Mouse (Mus musculus) heart, postnatal 14 days (tissue): ENCODE measurements around the gene Mef2b. TPM values are rescaled to one million over a fixed set of nuclear protein-coding genes. Genes with fewer than 3 reads are reported as not detected.

Experiments used
- DNase-seq, 2 experiments: peaks; one replicate each; pipeline ENCODE4 v3.0.0; 2021 to 2022
- intact Hi-C: fragments of 180-260 bp; cut with DNase I; formaldehyde crosslinking; loops from one replicate; pipeline ENCODE4 v1.15.1; 2025
- total RNA-seq, 2 experiments: library from RNA; stranded (reverse); gene quantifications; 2 replicates each; pipeline ENCODE4 v1.2.3; 2021

Gene Mef2b
- total RNA-seq, 2 experiments from 2014 or later = 0.37 TPM; not detected in 1

GRCm38 (mm10) chr8:70130066-70130465 is 9.4 kb upstream of the Mef2b start:
- DNase-seq = no peak
- intact Hi-C loops = no loop called here

GRCm38 (mm10) chr8:70131166-70131883 is 8.2 kb upstream of the Mef2b start, which contains the start of gene Nr2c2ap:
TSS of gene Nr2c2ap (plus strand) at chr8:70131333.
- intact Hi-C loops = no loop called here
- peak; percentile 85 to 87 for DNase-seq

DNA sequence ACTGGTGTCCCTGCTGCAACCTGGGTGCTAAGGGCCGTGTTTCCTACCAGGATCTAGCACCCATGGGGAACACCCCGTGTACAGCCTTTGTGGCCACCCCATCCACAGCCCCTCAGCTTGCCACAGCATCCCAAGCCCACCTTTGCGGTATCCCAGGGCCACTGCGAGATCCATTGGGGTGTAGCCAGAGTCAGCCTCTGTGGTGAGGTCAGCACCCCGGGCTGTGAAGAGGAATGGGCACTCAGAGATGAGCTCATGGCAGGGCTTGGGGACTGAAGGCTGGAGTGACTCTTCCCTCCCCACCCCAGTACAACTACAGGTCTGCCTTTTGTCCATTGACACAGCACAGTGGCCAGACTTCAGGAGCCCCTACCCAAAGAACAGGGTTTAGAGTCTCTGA is 5.4 kb upstream of the Mef2b start:
- no peak for DNase-seq
- intact Hi-C loops = no loop called here

- intact Hi-C loops = no loop called here
- no peak for DNase-seq
Measured at GRCm38 (mm10) chr8:70134931-70135330, 4.6 kb upstream of the Mef2b start.

DNA sequence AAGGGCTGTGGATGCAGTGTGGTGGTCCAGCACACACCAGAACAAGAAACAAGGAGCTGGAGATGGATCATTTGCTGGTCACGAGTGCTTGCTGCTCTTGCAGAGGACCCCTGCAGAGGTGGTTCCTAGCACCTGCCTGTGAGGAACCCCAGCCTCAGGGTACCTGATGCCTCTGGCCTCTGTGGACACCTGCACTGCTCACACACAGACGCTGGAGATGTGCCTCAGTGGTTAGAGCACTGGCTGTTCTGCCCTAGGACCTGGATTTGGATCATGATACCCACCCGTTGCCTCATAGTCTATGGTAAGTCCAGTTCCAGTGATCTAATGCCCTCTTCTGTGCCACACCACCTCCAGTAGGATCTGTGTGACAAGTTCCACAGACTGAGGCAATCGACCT is 2.9 kb upstream of the Mef2b start:
- intact Hi-C loops = no loop called here
- no peak for DNase-seq

- intact Hi-C loops = loop anchor here (2.0 kb wide), 1 partner anchor 33 kb away; no protein-coding TSS in a partner anchor
- no peak for DNase-seq
Measured at GRCm38 (mm10) chr8:70137890-70138289, 1.6 kb upstream of the Mef2b start.

GRCm38 (mm10) chr8:70139981-70140380 is 470 bp downstream of the Mef2b start:
- no peak for DNase-seq
- intact Hi-C loops = loop anchor here (2.0 kb wide), 1 partner anchor 31 kb away; no protein-coding TSS in a partner anchor

- intact Hi-C loops = no loop called here
- no peak for DNase-seq
Measured at GRCm38 (mm10) chr8:70147678-70148607, 8.4 kb downstream of the Mef2b start.

GRCm38 (mm10) chr8:70150158-70150557 is 10.6 kb downstream of the Mef2b start:
- DNase-seq = no peak
- intact Hi-C loops = no loop called here

GRCm38 (mm10) chr8:70152537-70153257 is 13.2 kb downstream of the Mef2b start:
- DNase-seq = peak; percentile 68 to 75
- intact Hi-C loops = no loop called here

DNA sequence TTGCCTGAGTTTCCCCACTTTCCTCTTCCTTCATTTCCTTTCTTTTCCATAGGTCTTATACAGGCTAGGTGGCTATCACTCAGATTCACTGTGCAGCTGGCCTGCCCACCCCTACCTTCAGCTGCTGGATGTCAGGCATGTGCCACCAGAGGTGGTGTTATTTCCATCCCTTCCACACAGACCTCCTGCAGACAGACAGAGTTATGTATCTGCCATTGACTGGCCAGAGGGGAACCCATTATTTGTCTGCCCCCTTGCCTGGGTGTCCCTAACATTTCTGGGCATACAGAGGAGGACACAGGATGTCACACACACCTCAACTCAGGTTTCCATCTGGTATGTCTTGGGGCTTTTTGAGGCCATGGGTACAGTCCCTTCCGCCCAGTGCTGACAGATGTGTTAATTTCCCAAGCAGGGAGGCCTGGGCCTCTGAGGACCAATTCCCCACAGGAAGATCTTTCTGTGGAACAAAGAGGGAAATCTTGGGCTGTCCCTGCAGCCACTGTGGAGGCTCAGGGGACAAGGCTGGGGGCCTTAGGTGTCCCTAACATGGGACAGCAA is 17.8 kb downstream of the Mef2b start:
- intact Hi-C loops = no loop called here
- no peak for DNase-seq

DNA sequence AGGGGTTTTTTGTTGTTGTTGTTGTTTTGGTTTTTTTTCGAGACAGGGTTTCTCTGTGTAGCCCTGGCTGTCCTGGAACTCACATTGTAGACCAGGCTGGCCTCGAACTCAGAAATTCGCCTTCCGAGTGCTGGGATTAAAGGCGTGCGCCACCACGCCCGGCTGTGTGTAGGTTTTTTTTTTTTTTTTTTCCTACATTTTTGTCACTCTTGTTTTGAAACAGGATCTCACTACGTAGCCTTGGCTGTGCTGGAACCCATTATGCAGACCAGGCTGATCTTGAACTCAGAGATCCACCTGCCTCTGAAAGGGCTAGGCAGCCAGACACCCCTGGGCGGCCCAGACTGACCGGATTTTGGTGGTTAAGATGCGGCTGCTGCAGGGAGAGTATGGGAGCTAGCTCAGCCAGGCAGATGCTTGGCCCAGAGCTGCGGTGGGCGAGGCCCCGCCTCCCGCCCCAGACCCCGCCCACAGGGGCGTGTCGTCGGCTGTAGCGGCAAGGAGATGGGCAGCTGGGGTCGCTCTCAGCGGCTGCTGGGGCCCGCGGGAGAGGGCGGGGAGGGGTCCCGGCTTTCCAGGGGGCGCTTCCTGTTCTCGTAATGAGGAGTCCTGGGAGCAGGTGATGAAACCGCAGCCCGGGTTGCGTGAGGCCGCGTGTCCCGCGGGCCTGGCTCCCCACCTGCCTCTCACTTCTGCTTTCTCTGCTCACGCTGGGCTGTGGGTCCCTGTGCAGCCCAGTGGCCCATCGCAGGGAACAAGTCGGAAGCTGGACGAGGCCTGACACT is 18.8 kb downstream of the Mef2b start:
- peak; percentile 77 to 83 for DNase-seq
- intact Hi-C loops = no loop called here

DNA sequence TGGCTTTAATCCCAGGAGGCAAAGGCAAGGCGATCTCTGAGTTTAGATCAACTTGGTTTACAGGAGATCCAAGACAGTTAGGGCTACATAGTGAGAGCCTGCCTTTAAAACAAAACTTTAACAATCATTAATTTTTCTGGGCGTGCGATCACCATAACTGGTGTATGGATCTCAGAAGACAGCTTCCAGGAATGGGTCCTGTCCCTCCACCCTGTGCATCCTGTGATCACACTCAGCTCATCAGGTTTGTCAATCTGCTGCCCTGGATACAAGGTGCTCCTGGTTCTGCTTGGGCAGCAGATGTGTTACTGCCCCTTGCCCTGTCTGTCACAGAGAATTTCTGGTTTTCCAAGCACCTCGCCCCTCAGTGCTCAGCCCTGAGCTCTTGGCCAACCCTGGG is 19.7 kb downstream of the Mef2b start:
- intact Hi-C loops = no loop called here

GRCm38 (mm10) chr8:70160015-70160414 is 20.5 kb downstream of the Mef2b start:
- intact Hi-C loops = no loop called here

More for the DNA sequence above, 19.7 kb downstream of the Mef2b start:
- DNase-seq = no peak

DNA sequence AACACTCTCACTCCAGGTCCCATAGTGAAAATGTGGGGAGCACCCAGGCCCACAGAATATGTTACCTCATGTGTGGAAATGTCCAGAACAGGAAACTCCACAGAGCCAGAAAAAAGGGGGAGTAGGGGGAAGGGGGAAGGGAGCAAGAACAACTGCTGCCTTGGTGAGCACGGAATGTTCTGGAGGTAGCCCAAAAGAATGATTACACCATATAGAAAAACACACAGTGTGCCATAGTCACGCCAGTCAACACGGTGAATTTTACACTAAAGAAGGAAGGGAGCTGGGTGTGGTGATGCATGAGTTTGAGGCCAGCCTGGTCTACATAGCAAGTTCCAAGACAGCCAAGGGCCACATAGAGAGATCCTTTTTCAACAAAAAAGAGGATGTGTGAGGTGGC is 23.8 kb downstream of the Mef2b start:
- intact Hi-C loops = no loop called here
- DNase-seq = no peak

More at GRCm38 (mm10) chr8:70160015-70160414, 20.5 kb downstream of the Mef2b start:
- no peak for DNase-seq

GRCm38 (mm10) chr8:70166504-70167110 is 27.1 kb downstream of the Mef2b start:
- DNase-seq = peak; percentile 80 to 86
- intact Hi-C loops = loop anchor here (1.0 to 5.0 kb wide), 4 partner anchors 62 to 293 kb away; no protein-coding TSS in a partner anchor

DNA sequence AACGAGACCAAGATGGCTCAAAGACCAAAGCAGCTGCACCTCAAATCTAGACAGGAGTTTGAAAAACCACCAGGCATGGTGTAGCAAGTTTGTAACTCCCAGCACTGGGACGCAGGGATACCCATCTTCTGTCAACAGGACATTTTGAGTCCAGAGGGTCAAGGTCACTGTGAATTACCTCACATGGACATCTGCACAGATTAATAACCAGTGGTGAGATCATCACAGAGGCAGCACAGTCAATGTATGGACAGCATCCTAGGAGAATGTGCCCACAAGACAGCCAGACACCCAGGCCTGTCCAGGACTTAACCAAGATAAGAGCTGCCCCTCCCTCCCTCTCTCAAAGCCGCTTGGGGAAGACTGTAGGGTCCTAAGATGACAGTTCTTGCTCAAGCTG is 30.6 kb downstream of the Mef2b start:
- no peak for DNase-seq
- intact Hi-C loops = loop anchor here (2.0 kb wide), 1 partner anchor 31 kb away; the partner anchor contains the start of genes Borcs8, Mef2b and Rfxank

DNA sequence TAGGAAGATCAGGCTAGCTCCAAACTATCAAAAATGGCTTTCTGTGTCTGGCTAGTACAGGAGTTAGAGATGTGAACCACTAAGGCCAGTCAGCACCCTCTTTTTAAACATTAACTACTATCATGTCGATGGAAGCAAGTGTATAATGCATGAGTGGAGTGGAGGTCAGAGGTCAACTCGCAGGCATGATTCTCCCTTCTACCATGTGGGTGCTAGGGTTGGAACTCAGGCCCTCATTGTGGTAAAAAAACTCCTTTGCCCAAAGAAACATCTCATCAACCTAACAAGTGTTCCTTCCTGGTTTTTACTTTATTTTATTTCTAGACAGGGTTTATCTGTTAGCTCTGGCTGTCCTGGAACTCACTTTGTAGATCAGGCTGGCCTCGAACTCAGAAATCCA is 31.2 kb downstream of the Mef2b start:
- intact Hi-C loops = loop anchor here (2.0 kb wide), 1 partner anchor 32 kb away; the partner anchor contains the start of genes Borcs8, Mef2b and Rfxank
- DNase-seq = no peak

DNA sequence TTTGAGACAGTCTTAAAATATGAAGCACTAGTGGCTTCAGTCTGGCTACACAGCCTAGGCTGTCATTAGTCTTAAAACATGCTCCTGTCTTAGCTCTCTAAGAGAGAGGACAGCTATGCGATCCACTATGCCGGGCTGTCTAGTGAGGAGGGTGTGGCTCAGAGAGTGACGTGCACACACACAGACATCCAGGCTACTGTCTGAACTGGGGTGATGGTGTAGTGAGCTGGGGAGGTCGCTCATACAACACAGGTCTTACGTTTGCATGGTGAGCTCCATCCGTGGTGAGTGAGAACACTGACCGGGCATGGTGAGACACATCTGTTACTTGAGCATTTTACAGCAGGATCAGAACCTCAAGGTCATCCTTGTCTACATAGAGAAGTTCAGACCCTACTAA is 31.7 kb downstream of the Mef2b start:
- intact Hi-C loops = loop anchor here (2.0 kb wide), 1 partner anchor 32 kb away; the partner anchor contains the start of genes Borcs8, Mef2b and Rfxank
- no peak for DNase-seq
